Mouse (Mus musculus): ENCODE results near the gene Serinc4.

Serinc4 gene

GRCm38 (mm10) chr2:121448136-121448535, 8.4 kb downstream of the Serinc4 start:
- no peak for DNase-seq (ENCODE audit: low spot score in 2 of 2)

GRCm38 (mm10) chr2:121447006-121447405, 9.6 kb downstream of the Serinc4 start:
- DNase-seq (ENCODE audit: low spot score in 2 of 2): no peak

- DNase-seq (ENCODE audit: low spot score in 2 of 2): no peak
Measured at GRCm38 (mm10) chr2:121446506-121446905, 10.1 kb downstream of the Serinc4 start.

DNA sequence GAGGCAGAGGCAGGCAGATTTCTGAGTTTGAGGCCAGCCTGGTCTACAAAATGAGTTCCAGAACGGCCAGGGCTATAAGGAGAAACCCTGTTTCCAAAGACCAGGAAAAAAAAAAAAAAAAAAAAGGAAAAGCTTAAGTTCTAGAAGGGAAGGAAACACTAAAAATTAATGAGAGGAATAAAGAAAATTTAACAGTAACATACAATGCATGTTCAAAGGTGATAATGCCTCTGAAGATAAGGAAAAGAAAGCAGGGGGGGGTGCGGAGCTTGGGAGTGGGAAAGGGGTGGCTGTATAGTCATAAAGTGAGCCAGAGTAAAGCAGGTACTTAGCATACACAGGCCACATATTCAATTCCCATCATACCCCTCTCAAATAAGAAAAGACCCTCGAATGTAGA, 11.5 kb downstream of the Serinc4 start:
- DNase-seq (ENCODE audit: low spot score in 2 of 2): no peak

- DNase-seq (ENCODE audit: low spot score in 2 of 2): no peak
Measured at GRCm38 (mm10) chr2:121444178-121444577, 12.4 kb downstream of the Serinc4 start, which contains the start of gene Ell3. TSS of gene Ell3 (minus strand) at chr2:121444278.

GRCm38 (mm10) chr2:121443068-121443349, 13.6 kb downstream of the Serinc4 start:
- DNase-seq (ENCODE audit: low spot score in 2 of 2): no peak

GRCm38 (mm10) chr2:121442259-121443067, 14.1 kb downstream of the Serinc4 start:
- DNase-seq (ENCODE audit: low spot score in 2 of 2): peak; percentile 76

DNA sequence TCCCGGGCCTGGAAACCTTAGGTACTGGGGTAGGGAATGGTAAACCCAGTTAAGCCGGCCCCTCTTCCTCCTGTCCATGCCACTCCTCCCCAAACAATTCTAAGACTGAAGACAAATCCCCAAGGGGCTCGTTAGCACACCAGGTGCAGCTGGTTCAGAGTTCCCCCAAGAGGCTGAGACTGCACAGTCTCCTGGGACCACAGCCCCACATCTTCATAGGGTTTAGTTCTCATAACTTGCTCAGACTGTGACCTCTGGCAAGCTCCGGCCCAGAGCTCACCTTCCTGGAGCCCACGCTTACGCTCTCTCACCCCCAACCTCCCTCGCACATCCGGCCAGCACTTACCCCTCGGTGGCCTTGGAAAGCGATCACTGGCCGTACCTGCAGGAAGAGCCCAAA, 14.8 kb downstream of the Serinc4 start:
- no peak for DNase-seq (ENCODE audit: low spot score in 2 of 2)

- DNase-seq (ENCODE audit: low spot score in 2 of 2): no peak
Measured at GRCm38 (mm10) chr2:121440834-121441605, 15.6 kb downstream of the Serinc4 start.

- no peak for DNase-seq (ENCODE audit: low spot score in 2 of 2)
Measured at GRCm38 (mm10) chr2:121439746-121440145, 16.8 kb downstream of the Serinc4 start.

DNA sequence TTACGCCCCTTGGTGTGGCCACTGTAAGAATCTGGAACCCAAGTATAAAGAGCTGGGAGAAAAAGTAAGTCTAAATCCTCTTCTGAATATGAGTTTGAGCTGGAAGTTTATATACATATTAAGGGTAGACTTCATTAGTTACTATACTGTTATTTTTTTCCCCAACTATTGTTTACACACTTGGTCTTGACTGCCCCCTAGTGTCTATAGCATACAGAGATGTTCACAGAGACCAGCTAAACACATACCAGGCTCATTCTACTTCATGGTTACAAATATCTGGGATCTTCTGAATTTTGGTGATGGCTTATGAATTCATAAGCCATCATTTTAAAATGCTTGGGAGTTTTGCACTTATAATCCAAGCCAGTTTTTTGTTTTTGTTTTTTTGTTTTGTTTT, 21.7 kb downstream of the Serinc4 start:
- no peak for DNase-seq (ENCODE audit: low spot score in 2 of 2)

GRCm38 (mm10) chr2:121425890-121426289, 30.7 kb downstream of the Serinc4 start:
- no peak for DNase-seq (ENCODE audit: low spot score in 2 of 2)

DNA sequence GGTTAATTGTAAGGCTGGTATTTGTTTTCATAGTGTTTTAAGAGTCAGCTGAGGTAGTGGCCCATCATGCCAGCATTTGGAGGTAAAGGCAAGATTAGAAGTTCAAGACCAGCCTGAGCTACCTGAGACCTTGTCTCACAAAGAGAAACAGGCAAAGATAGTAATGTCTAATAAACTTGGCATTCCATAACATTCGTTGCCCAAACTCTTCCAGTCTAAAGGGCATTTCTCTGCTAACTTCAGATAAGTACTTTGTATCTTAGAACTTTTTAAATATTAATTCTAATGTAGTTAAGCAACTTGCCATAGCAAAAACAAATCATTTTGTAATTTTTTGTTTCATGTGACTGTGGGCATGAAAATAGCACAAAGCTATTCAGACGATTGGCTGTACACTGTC, 33.4 kb downstream of the Serinc4 start:
- DNase-seq (ENCODE audit: low spot score in 2 of 2): no peak

DNA sequence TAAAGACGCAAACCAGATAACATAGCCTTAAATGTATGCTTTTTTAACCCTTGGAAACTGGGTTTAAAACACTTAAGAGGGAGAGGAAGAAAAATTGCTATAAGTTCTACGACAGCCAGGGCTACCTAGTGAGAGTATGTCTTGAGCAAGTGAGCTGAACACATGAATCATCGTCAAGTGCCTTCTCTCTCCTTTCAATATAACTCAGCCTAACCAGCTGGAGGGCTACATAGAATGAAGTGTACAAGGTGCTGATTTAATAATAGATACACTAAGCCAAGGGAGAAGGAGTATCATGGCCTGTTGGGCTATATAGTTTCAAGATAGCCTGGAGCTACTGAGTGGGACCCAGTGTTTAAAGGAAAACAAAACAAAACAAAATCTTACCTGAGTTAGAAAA, 38.1 kb downstream of the Serinc4 start:
- DNase-seq (ENCODE audit: low spot score in 2 of 2): no peak

DNA sequence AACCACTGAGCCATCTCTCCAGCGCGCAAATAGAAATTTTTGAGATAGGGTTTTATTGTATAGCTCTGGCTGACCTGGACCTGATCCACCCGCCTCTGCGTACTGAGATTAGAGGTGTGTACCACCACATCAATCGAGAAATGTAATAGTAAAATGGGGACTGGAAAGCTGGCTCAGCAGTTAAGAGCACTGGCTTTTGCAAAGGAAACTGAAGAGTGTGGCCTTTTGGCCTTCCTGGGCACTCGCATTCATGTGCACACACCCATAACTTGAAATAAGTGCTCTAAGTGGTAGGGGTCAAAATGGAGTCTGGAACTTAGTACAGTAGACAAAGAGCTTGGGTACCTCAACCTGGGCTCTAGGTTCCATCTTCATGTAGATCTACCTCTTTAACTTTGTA, 40.2 kb downstream of the Serinc4 start:
- DNase-seq (ENCODE audit: low spot score in 2 of 2): no peak

GRCm38 (mm10) chr2:121415591-121415990, 41.0 kb downstream of the Serinc4 start:
- DNase-seq (ENCODE audit: low spot score in 2 of 2): no peak

GRCm38 (mm10) chr2:121415103-121415502, 41.5 kb downstream of the Serinc4 start:
- no peak for DNase-seq (ENCODE audit: low spot score in 2 of 2)

DNA sequence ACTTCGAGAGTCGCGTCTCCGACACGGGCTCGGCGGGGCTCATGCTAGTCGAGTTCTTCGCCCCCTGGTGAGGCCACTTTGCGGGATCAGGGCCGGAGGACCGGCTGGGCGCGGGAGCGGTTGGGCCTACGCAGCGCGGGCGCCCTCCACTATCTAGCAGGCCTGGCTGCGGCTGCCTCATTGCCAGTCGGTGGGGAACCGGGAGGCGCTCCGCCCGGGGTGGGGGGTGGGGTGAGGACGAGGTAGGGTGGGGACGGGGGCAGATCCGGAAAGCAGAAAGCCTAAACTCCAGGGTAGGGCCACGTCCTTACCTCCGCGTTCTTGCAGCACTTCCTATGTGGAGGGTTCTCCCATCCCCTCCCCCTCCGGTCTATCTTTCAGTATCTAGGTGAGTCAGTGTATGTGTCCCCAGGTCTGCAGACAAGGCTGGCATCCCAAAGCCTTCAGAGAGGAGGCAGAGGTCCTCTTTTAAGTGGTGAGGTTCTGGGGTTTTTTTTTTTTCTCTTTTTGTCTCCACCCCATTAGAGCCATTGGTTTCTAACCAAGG, 42.4 kb downstream of the Serinc4 start:
- DNase-seq (ENCODE audit: low spot score in 2 of 2): peak in 1 of 2 experiments; percentile 41

GRCm38 (mm10) chr2:121413387-121414042, 43.1 kb downstream of the Serinc4 start, which contains the start of the genes Pdia3 and Catsper2:
TSS of gene Pdia3 (plus strand) at chr2:121413775.
TSS of gene Catsper2 (minus strand) at chr2:121413792.
- DNase-seq (ENCODE audit: low spot score in 2 of 2): peak; percentile 89 to 96

- DNase-seq (ENCODE audit: low spot score in 2 of 2): no peak
Measured at GRCm38 (mm10) chr2:121412843-121413386, 43.7 kb downstream of the Serinc4 start.

DNA sequence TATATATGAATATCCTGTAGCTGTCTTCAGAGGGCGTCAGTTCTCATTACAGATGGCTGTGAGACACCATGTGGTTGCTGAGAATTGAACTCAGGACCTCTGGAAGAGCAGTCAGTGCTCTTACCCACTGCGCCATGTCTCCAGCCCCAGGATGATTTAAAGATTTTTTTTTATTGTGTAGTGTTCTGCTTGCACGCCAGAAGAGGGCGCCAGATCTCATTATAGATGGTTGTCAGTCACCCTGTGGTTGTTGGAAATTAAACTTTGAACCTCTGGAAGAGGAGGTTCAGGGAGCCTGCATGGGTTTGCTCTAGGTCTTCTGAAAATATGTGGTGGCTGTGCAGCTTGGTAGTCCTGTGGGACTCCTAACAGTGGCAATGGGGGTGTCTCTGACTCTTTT, 48.4 kb downstream of the Serinc4 start:
- DNase-seq (ENCODE audit: low spot score in 2 of 2): peak in 1 of 2 experiments; percentile 17

DNA sequence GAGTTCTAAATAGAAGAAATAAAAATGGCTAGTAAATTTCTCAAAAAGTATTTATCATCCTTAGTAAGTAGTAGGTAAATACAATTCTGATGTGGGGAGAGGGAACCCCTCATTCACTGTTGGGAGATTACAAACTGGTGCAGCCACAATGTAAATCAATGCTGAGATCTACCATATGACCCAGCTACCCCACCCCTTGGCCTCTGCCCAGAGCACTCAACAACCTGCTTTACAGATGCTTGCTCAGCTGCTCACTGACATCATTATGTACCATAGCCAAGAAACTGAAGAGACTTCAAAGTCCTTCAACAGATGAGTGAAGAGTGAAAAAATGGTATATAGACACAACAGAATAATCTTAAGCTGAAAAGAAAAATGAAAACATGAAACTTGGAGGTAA, 53.3 kb downstream of the Serinc4 start:
- DNase-seq (ENCODE audit: low spot score in 2 of 2): no peak

All from urinary bladder, adult 18-20 months (tissue).